Mouse (Mus musculus) heart, embryonic 14.5 days (tissue): Measurements from ENCODE around the gene Pcyox1. TPM values are rescaled to one million over a fixed set of nuclear protein-coding genes. Genes with fewer than 3 reads are reported as not detected.
"Not testable (repeated sequence)": the region's sequence is repeated elsewhere in the genome, so short reads cannot be mapped to it uniquely, and the experiment has no call there.

Experiments
- ATAC-seq: fragments of 200-750 bp; cut with Nextera tagmentation; 2 replicates; pipeline ENCODE4 v1.8.0; 2017; ENCODE audit warnings: low read depth, moderate TSS enrichment; ENCODE audit not compliant: insufficient number of reproducible peaks, insufficient read depth, low FRiP score
- H3K27ac ChIP-seq, 2 experiments: fragments of 200-500 bp in 1 of 2; fragments of 300-500 bp in 1 of 2; sonication (generic) in 1 of 2; replicated peaks in 1 of 2; 2 replicates each; pipeline ENCODE4 v1.5.1; 2012 to 2014; ENCODE audit warnings: low read depth in 2 of 2, low read length in 2 of 2, control low read depth in 1 of 2, mild to moderate bottlenecking in 1 of 2, mixed read lengths in 1 of 2; ENCODE audit not compliant: control insufficient read depth in 1 of 2, insufficient read depth in 1 of 2
- H3K27me3 ChIP-seq: fragments of 300-500 bp; sonication (generic); 2 replicates; pipeline ENCODE4 v1.6.1; 2014; ENCODE audit warnings: mild to moderate bottlenecking, low read length, control low read depth; ENCODE audit not compliant: control insufficient read depth, insufficient read depth
- H3K36me3 ChIP-seq: fragments of 300-500 bp; sonication (generic); 2 replicates; pipeline ENCODE4 v1.6.1; 2014; ENCODE audit warnings: mild to moderate bottlenecking, control low read depth, low read length, mixed read lengths; ENCODE audit not compliant: control insufficient read depth, insufficient read depth
- H3K4me1 ChIP-seq, 2 experiments: fragments of 200-500 bp in 1 of 2; fragments of 300-500 bp in 1 of 2; sonication (generic) in 1 of 2; 2 replicates each; pipeline ENCODE4 v1.6.1; 2012 to 2014; ENCODE audit warnings: low read length in 2 of 2, control low read depth in 1 of 2, mixed read lengths in 1 of 2; ENCODE audit not compliant: control insufficient read depth in 2 of 2, insufficient read depth in 2 of 2
- H3K4me2 ChIP-seq: fragments of 300-500 bp; sonication (generic); 2 replicates; pipeline ENCODE4 v1.6.1; 2014; ENCODE audit warnings: mild to moderate bottlenecking, low read length
- H3K4me3 ChIP-seq, 2 experiments: fragments of 200-500 bp in 1 of 2; fragments of 300-500 bp in 1 of 2; sonication (generic) in 1 of 2; 2 replicates each; pipeline ENCODE4 v1.5.1; 2012 to 2014; ENCODE audit warnings: low read length in 2 of 2, mild to moderate bottlenecking in 2 of 2, control low read depth in 1 of 2, low read depth in 1 of 2, moderate library complexity in 1 of 2; ENCODE audit not compliant: control insufficient read depth in 1 of 2, insufficient read depth in 1 of 2
- H3K9ac ChIP-seq: fragments of 300-500 bp; sonication (generic); 2 replicates; pipeline ENCODE4 v1.6.1; 2014; ENCODE audit warnings: mild to moderate bottlenecking, low read length
- H3K9me3 ChIP-seq: fragments of 300-500 bp; sonication (generic); 2 replicates; pipeline ENCODE4 v1.6.1; 2016; ENCODE audit warnings: low read length, control low read depth; ENCODE audit not compliant: control insufficient read depth
- WGBS: fragments of 180-500 bp; shearing (Covaris S2); extraction: QIAGEN DNeasy Blood & Tissue Kit; methylation state at CpG from one replicate; pipeline ENCODE4 v1.1.7; 2014; 5-methylcytosine and 5-hydroxymethylcytosine counted together
- polyA plus RNA-seq: library from polyadenylated mRNA; unstranded; fragments of >200 nt; fragmentation: Nextera tagmentation; extraction: Ambion mirVana; gene quantifications from 2 replicates; pipeline ENCODE4 v1.2.1, GENCODE M21; 2014

The Pcyox1 gene
- polyA plus RNA-seq, 1 experiment from 2014 or later, result 59.2 TPM

DNA sequence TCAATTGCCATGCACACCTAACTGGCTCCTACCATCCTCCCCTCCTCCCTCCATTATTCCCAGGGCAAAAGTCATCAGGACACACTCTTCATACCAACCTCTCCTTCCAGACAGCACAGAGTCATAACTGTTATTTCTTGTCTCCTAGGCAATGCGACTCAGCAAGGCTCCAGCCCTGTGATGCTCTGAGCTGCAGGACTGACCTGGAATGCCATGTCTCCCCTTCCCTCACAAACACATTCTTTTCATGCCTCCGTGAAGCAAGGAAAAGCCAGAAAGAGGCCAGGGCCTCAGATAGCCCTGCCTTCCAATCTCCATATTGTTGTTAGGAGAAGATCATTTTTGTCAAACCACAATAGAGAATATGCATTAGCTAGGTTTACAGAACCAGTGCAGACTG lies 50.9 kb downstream of the Pcyox1 start:
- WGBS, result 20% methylated on average over 2 of the region's 2 CpGs
- H3K36me3 ChIP-seq, result no peaks in the 10 kb centered on the region
- no peak for ATAC-seq

DNA sequence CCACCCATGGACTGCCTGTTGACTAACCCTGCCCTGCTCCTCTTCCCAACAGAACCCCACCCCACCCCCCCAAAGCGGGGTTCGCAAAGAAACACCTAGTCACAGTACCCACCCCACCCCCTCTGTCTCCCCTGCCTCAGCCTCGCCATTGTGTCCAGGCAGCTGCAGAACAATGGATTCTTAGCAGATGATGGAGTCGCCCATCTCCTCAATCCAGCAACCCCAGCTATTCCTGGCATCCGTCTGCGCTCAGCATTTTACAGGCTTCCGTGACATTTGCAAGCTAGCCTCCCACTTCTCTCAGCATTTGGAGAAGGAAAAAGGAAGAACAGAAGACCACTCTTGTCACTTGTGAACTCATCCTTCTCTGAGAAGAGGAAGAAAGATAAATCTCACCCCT lies 53.3 kb downstream of the Pcyox1 start:
- Histone ChIP-seq H3K4me3 (no peak overlapping the region), H3K4me1 (peaks cover 9 to 13% of the 10 kb centered on the region in 2 experiments; a peak in 3 of 4 replicates), H3K27me3 (no peaks in the 10 kb centered on the region), H3K36me3 (no peaks in the 10 kb centered on the region), H3K9me3 (no peaks in the 10 kb centered on the region), H3K4me2 (peak overlapping the region; percentile 31; the same call in 1 of the 2 replicates), H3K9ac (no peak overlapping the region), H3K27ac (no peak overlapping the region)
- WGBS, result 18% methylated on average over 7 of the region's 7 CpGs
- no peak for ATAC-seq

More for the DNA sequence above, 50.9 kb downstream of the Pcyox1 start:
- no peaks in the 10 kb centered on the region for H3K9me3 ChIP-seq
- no peak overlapping the region for H3K4me3 ChIP-seq
- H3K4me2 ChIP-seq, result no peak overlapping the region
- no peak overlapping the region for H3K27ac ChIP-seq
- H3K9ac ChIP-seq, result no peak overlapping the region
- H3K4me1 ChIP-seq, result peaks cover 9 to 13% of the 10 kb centered on the region in 2 experiments; a peak in 3 of 4 replicates
- no peaks in the 10 kb centered on the region for H3K27me3 ChIP-seq

DNA sequence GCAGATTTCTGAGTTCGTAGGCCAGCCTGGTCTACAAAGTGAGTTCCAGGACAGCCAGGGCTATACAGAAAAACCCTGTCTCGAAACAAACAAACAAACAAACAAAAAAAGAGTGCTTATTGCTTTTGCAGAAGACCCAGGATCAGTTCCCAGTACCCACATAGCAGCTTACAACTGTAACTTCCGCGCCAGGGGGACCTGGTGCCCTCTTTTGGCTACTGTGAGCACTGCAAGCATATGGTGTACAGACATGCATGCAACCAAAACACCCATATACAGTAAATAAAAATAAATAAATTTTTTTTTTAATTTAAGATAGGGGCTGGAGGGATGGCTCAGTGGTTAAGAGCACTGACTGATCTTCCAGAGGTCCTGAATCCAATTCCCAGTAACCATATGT lies 60.6 kb downstream of the Pcyox1 start:
- not testable (repeated sequence) for H3K4me2 ChIP-seq, ATAC-seq, H3K9me3 ChIP-seq, H3K36me3 ChIP-seq, H3K27me3 ChIP-seq, H3K4me1 ChIP-seq, H3K4me3 ChIP-seq, H3K27ac ChIP-seq, H3K9ac ChIP-seq
- WGBS, result 89% methylated on average over 4 of the region's 4 CpGs

Other genes starting within 250 kb of the Pcyox1 start
- 4.2 and 4.5 TPM in 2 replicates for gene Tgfa, start 201.9 kb downstream of the Pcyox1 start, polyA plus RNA-seq
- 91.6 and 91.9 TPM in 2 replicates for gene Fam136a, start 31.5 kb downstream of the Pcyox1 start, polyA plus RNA-seq
- gene Snrpg, start 25.9 kb downstream of the Pcyox1 start, polyA plus RNA-seq, result 330 and 384 TPM in 2 replicates
- 133 and 140 TPM in 2 replicates for gene Tia1, start 7.1 kb upstream of the Pcyox1 start, polyA plus RNA-seq
- gene Gm44790, start 29.5 kb upstream of the Pcyox1 start, polyA plus RNA-seq, result not detected in 2 replicates
- gene C87436, start 41.2 kb upstream of the Pcyox1 start, polyA plus RNA-seq, result 17.1 and 20.0 TPM in 2 replicates
- 297 and 312 TPM in 2 replicates for gene Pcbp1, start 129.2 kb upstream of the Pcyox1 start, polyA plus RNA-seq
- 0.18 TPM in 1 of 2 replicates, not detected in the other for gene Asprv1, start 231.0 kb upstream of the Pcyox1 start, polyA plus RNA-seq